Mouse (Mus musculus) spleen, postnatal 14 days (tissue): ENCODE measurements around the gene Sema6b.
"Not testable (repeated sequence)": the region's sequence is repeated elsewhere in the genome, so short reads cannot be mapped to it uniquely, and the experiment has no call there.

Experiments used
- DNase-seq, 2 experiments: peaks; one replicate each; pipeline ENCODE4 v3.0.0; 2021 to 2022; ENCODE audit warnings: low spot score in 2 of 2

Sema6b gene

DNA sequence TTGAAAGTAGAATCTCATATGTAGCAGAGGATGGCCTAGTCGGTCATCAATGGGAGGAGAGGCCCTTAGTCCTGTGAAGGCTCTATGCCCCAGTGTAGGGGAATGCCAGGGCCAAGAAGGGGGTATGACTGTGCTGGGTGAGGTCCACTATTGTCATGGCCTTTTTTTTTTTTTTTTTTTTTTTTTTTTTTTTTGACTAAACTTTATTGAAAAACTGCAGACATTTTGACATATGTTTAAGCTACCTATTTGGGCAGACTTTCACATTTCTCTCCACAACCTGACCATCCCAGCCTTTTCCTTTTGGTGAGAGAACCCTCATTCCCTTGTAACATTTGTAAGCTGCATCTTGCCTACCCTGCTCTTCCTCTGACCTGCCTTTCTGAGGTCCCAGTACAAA, 47.8 kb downstream of the Sema6b start:
- no peak for DNase-seq

DNA sequence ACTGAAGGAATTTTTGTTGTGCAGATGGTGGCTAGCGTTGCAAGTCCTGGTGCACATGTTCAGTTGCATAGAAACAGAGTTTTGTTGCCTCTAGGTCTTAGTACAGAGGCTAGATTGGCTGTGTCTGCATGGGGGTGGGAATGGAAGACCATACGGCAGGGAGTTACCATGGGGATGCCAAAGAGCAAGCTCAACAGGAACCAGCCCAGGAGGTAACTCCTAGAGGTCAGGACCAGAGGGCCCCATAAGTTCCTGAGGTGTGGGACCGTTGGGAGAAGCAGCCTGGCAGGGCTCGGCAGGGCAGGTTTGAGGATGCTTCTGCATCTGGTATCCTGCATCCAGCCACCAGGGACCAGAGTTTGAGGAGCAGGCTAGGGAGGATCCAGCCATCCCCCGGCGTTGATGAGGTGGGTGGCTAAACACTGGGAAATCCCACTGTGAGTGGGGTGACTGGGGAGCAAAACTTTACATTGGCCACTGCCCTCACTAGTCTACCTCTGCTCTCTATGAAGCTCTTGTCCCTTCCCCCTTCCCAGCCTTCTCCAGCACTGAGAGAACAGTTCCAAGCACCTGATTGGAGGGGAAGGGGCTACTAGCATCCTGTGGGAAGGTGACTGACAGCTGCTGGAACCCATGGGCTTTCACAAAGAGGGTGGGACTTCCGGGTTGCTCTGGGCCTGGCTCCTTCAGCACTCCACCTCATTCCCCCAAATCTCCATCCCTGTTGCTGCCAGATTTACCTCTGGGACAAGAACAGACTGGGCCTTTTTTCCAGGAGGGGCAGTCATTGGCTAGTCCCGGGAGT, 59.2 kb downstream of the Sema6b start:
- DNase-seq = no peak

DNA sequence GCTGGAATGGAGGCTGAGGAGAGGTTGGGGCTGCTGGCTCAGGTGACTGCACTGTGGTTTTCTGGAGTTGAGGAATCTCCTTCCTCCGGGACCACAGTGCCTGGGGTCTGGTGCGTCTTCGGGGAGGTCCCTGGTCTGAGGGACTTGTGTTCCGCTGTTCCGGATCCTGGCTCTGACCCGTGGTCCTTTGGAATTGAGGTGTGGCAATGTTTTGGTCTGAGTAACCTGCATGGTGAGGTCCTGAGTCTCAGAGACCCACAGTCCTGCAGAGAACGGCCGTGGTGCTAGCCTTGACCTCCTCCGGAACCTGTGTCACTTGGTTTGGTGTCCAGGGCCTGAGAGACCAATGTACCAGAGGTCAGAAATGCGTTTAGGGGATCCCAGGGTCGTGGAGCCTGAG, 60.2 kb downstream of the Sema6b start:
- DNase-seq = no peak

DNA sequence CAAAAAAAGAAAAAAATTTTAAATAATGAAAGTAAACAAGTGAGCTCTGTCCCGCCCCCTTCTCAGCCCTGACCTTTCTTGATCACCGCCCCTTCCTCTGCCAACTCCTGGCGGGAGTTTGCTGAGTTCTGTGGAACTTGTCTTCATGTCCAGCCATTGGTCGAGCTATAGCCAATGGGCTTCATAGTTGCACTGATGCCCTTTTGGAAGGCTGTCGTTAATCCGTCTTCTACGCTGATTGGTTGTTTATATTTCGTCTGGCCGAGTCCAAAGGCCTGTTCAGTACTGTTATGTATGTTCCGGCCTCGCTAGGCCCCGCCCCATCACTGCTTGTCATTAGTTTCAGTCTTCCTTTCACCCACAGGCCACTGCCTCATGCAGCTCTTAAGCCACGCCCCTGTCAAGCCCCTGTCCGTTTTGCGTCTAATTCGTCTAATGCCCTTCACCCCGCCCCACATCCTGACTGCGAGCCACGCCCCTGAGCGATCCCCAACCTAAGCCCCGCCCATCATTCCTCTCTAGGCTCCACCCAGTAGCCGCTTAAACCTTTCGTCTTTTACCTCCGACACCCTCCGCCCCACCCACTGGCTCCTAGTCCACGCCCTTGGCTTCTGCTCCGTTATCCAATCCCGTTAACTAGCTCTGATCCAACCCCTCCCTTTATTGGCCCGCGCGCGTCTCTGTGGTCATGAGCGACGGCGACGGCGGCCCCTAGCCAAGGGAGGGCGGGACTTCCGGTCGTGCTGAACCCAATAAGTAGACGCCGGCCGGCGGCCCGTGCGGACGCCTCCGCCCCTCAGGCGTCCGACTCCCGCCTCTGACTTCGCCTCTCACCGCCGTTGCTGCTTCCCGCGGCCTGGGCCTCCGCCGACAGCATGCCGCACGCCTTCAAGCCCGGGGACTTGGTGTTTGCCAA, 61.0 kb downstream of the Sema6b start, which contains the start of gene Hdgfl2:
Hdgfl2 (plus strand) TSS at position 755 of the 916 bp plus-strand sequence.
- peak; percentile 99 for DNase-seq

DNA sequence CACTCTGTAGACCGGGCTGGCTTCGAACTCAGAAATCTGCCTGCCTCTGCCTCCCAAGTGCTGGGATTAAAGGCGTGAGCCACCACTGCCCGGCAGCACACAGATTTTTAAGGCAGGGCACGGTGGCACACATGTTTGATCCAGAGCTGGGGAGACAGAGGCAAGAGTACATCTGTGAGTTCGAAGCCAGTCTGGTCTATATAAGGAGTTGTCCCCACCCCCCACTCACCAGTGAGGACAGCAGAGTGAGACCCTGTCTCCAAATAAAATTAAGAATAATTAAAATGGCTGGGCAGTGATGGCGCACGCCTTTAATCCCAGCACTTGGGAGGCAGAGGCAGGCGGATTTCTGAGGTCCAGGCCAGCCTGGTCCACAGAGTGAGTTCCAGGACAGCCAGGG, 61.8 kb downstream of the Sema6b start:
- DNase-seq = not testable (repeated sequence)

DNA sequence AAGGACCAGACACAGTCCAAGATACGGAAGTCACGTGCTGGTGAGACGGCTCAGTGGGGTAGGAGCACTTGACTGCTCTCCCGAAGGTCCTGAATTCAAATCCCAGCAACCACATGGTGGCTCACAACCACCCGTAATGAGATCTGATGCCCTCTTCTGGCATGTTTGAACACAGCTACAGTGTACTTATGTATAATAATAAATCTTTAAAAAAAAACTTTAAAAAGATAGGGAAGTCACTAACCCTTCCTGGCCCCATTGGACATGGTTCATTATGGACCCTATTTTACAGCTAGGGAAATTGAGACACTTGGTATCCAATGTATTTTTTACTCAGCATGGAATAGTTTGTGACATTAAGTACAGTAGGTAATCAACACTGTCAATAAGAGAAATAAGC, 62.6 kb downstream of the Sema6b start:
- no peak for DNase-seq

DNA sequence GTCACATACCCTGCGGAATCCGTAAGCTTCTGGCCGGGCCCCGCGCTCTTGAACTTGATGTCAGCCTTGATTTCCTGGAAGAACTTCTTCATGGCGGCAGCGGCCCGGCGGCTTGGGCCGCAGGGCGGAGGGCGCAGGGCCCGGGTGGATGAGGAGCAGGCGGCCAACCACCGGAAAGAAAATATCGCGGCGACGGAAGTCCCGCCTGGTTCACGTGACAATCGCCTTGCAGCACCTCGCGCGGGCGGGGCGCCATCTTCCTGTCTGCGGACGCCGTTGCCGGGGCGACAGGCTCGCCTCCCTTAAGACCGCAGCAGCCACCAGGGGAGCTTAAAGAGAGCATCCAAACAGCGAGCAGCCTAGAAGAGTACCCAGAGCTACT, 65.3 kb downstream of the Sema6b start, which contains the start of gene Ubxn6:
Ubxn6 (minus strand) TSS at position 202 of the 382 bp plus-strand sequence.
- DNase-seq = peak; percentile 88 to 93

DNA sequence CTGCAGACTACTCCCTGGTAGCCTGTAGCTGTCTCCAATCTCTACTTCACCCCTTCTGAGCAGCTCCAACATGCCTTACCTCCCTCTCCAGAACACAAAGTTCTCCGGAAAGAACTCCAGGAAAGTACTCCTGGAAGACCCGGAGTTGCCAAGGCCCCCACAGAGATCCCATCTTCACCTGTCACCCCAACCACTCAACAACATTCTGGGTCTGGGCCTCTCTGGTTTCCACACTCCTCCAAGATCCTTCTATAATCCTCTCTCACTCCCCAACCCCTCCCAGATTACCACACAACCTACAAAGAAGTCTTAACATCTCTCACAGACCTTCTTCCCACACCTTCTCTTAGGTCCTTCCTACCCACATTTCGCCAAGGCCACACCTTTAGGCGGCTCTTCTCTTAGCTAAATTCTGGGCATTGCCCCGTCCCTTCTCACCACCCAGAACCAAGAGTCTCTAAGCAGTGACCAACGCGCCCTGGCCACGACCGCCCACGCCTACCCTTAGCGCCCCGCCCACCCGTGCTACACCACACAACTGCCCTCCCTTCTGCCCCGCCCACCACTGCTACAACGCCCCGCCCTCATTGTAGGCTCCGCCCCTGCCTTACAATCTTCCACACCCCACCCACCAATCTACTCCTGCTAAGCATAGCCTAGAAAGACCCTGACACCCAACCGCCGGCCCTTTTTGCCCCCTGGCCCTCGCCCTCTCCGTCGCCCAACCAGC, 65.9 kb downstream of the Sema6b start:
- DNase-seq = peak; percentile 72 to 76
